Mouse (Mus musculus) liver, adult 2 months (tissue): ENCODE measurements at regions not wholly inside any gene's neighbourhood (a gene's known extent, or its start where the extent isn't known, plus 50 kb on each side); places are given as distances from the start of the nearest gene placed in this dataset.

Experiments used
- DNase-seq: peaks from one replicate; pipeline ENCODE4 v3.0.0-alpha.2; 2011; ENCODE audit warnings: low read depth, low spot score; ENCODE audit errors: extremely low read depth
- H3K27ac ChIP-seq: fragments of 200-500 bp; replicated peaks from 2 replicates; pipeline ENCODE4 v1.5.1; 2012; ENCODE audit warnings: low read depth, mild to moderate bottlenecking, control low read depth, inconsistent platforms, low read length; ENCODE audit not compliant: insufficient read depth
- H3K27me3 ChIP-seq: fragments of 200-500 bp; 2 replicates; pipeline ENCODE4 v1.6.1; 2012; ENCODE audit warnings: mild to moderate bottlenecking, moderate library complexity, low read length, inconsistent platforms; ENCODE audit not compliant: control insufficient read depth, insufficient read depth
- H3K36me3 ChIP-seq: fragments of 200-500 bp; 2 replicates; pipeline ENCODE4 v1.6.1; 2012; ENCODE audit warnings: low read length, inconsistent platforms; ENCODE audit not compliant: control insufficient read depth, insufficient read depth
- H3K4me1 ChIP-seq: fragments of 200-500 bp; 2 replicates; pipeline ENCODE4 v1.6.1; 2011; ENCODE audit warnings: low read length; ENCODE audit not compliant: control insufficient read depth, insufficient read depth
- H3K4me3 ChIP-seq: fragments of 200-500 bp; 2 replicates; pipeline ENCODE4 v1.5.1; 2011; ENCODE audit warnings: low read depth, mild to moderate bottlenecking, control low read depth, low read length, moderate library complexity; ENCODE audit not compliant: insufficient read depth
- H3K79me2 ChIP-seq: fragments of 200-500 bp; 2 replicates; pipeline ENCODE4 v1.6.1; 2012; ENCODE audit warnings: inconsistent platforms, mild to moderate bottlenecking, low read length, moderate library complexity; ENCODE audit not compliant: control insufficient read depth, insufficient read depth
- H3K9ac ChIP-seq: fragments of 200-500 bp; 2 replicates; pipeline ENCODE4 v1.6.1; 2012; ENCODE audit warnings: low read depth, mild to moderate bottlenecking, control low read depth, inconsistent platforms, low read length
- CTCF ChIP-seq: fragments of 200-500 bp; IDR thresholded peaks from 2 replicates; pipeline ENCODE4 v1.5.1; 2011; ENCODE audit warnings: low read depth, low read length, control low read depth
- POLR2A ChIP-seq: fragments of 200-500 bp; IDR thresholded peaks from 2 replicates; pipeline ENCODE4 v1.6.1; 2011; ENCODE audit warnings: low read length, control low read depth; ENCODE audit not compliant: insufficient read depth; ENCODE audit errors: extremely low read depth
- WGBS: fragments of 180-500 bp; shearing (Covaris S2); methylation state at CpG from one replicate; pipeline ENCODE4 v1.1.7; 2018; 5-methylcytosine and 5-hydroxymethylcytosine counted together

- no peak overlapping the region for H3K4me3 ChIP-seq
- DNase-seq = no peak
- H3K36me3 ChIP-seq = no peaks in the 10 kb centered on the region
- 91% methylated on average over 6 of the region's 6 CpGs for WGBS
- TF ChIP-seq POLR2A = no peak
- no peak for TF ChIP-seq CTCF
- H3K27me3 ChIP-seq = no peaks in the 10 kb centered on the region
- H3K79me2 ChIP-seq = no peaks in the 10 kb centered on the region
- H3K9ac ChIP-seq = no peak overlapping the region
- H3K27ac ChIP-seq = no peak overlapping the region
- peaks cover 1% of the 10 kb centered on the region; the same call in 1 of the 2 replicates for H3K4me1 ChIP-seq
Measured at GRCm38 (mm10) chr17:15229159-15229558, 147.5 kb downstream of the Dll1 start.

DNA sequence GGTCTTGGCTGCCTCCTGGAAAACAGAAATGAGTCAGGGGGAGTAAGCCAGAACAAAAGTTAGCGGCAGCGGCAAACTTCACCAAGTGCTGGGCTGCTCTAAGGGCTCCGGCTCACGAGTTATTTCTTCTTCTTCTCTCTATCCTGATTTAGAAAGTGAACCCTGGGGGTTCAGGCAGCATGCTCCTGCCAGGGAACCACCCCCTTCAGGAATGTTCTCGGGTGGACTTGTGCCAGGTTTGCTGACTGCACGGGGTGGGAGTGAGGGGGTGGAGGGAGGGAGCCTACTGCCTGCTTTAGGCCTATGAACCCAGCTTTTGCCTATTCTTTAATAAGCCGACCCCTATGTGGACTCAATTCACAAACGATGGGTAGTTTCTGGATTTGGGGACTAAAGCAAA lies 148.6 kb downstream of the Dll1 start:
- no peaks in the 10 kb centered on the region for H3K79me2 ChIP-seq
- H3K4me3 ChIP-seq = no peak overlapping the region
- no peak overlapping the region for H3K9ac ChIP-seq
- H3K27ac ChIP-seq = no peak overlapping the region
- H3K27me3 ChIP-seq = no peaks in the 10 kb centered on the region
- no peak for DNase-seq
- H3K36me3 ChIP-seq = no peaks in the 10 kb centered on the region
- TF ChIP-seq POLR2A (no peak), CTCF (no peak)
- H3K4me1 ChIP-seq = peaks cover 1% of the 10 kb centered on the region; the same call in 1 of the 2 replicates
- WGBS = 71% methylated on average over 8 of the region's 8 CpGs

GRCm38 (mm10) chr17:15223826-15224225 lies 152.8 kb downstream of the Dll1 start:
- Histone ChIP-seq H3K9ac (no peak overlapping the region), H3K79me2 (no peaks in the 10 kb centered on the region), H3K4me1 (peaks cover 1% of the 10 kb centered on the region; the same call in 1 of the 2 replicates), H3K27ac (no peak overlapping the region), H3K36me3 (no peaks in the 10 kb centered on the region), H3K27me3 (no peaks in the 10 kb centered on the region), H3K4me3 (no peak overlapping the region)
- no peak for DNase-seq
- TF ChIP-seq CTCF (no peak), POLR2A (no peak)
- 97% methylated on average over 10 of the region's 10 CpGs for WGBS

DNA sequence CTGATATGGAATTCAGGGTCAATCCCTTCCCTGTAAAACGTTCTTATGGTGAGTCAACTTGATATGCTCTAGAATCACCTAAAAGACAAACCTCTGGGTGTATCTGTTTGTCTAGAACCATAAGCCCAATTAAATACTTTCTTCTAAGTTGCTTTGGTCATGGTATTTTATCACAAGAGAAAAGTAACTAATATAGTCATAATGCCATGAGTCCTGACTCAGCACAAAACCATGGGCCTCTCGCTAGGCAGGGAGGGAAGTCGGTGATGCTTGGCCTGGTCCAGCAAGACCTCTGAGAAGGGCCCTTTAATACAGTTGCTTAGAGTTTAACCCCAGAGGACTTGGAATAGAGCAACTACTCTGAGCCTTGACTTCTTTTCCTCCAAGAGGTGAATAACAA lies 153.7 kb downstream of the Dll1 start:
- peaks cover 1% of the 10 kb centered on the region; the same call in 1 of the 2 replicates for H3K4me1 ChIP-seq
- no peaks in the 10 kb centered on the region for H3K79me2 ChIP-seq
- 87% methylated on average over 3 of the region's 3 CpGs for WGBS
- no peak overlapping the region for H3K9ac ChIP-seq
- no peak for TF ChIP-seq CTCF
- H3K4me3 ChIP-seq = no peak overlapping the region
- H3K27me3 ChIP-seq = no peaks in the 10 kb centered on the region
- DNase-seq = no peak
- no peak overlapping the region for H3K27ac ChIP-seq
- H3K36me3 ChIP-seq = no peaks in the 10 kb centered on the region

DNA sequence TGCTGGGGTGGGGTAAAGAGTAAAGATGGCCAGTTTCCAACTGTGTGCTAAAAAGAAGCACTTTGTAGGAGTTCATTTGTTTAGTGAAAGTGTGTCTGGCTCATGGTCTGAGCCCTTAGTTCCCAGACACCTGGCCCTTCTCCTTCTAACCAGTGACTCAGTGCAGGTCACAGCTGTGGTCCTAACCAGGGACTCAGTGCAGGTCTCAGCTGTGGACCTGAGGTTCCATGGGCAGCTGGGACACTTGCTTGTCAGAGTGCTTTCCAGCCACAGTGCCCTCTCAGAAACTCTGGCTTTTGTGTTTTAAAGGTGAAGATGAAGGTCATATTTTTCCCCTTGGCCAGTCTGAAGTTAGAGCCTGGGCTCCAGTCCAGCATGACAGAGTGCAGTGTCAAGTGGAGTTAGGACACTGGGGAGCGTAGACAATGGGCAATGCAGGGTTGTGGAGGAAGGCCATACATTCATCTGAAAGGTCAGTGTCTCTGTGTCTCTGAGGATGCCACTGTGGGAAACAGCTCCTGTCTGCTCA lies 162.5 kb downstream of the Dll1 start:
- Histone ChIP-seq H3K27ac (no peak overlapping the region), H3K9ac (no peak overlapping the region), H3K27me3 (peaks cover 5% of the 10 kb centered on the region; the same call in 1 of the 2 replicates), H3K36me3 (no peaks in the 10 kb centered on the region), H3K79me2 (no peaks in the 10 kb centered on the region), H3K4me1 (no peaks in the 10 kb centered on the region), H3K4me3 (no peak overlapping the region)
- WGBS = 84% methylated on average over 1 of the region's 1 CpGs
- no peak for DNase-seq
- TF ChIP-seq POLR2A (no peak), CTCF (no peak)

DNA sequence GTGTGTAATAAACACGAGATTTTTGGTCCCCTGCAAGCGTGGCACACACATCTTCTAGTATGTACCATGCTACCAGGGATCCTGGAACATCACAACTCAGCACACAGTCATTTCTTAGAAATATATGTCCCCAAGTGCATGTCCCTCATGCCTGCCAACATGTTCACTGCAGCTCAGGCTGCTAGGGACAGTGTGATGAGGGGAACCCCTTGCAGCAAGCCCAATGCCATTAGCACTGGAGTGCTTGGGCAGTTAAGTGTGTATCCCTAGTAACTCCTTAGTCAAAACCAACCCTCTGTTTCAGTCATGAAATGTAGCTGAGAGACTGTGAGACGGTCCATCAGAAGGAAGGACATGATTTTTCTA lies 167.5 kb upstream of the Gm3448 start:
- WGBS = 74% methylated on average over 3 of the region's 3 CpGs
- TF ChIP-seq POLR2A = no peak
- TF ChIP-seq CTCF = no peak
- Histone ChIP-seq H3K4me1 (no peaks in the 10 kb centered on the region), H3K79me2 (no peaks in the 10 kb centered on the region), H3K36me3 (no peaks in the 10 kb centered on the region), H3K27me3 (no peaks in the 10 kb centered on the region; the same call in 1 of the 2 replicates), H3K9ac (no peak overlapping the region), H3K4me3 (no peak overlapping the region), H3K27ac (no peak overlapping the region)
- DNase-seq = no peak
